Mouse (Mus musculus) neural tube, embryonic 15.5 days (tissue): ENCODE measurements around the gene Cdhr3. TPM values are rescaled to one million over a fixed set of nuclear protein-coding genes. Genes with fewer than 3 reads are reported as not detected.
"Not testable (repeated sequence)": the region's sequence is repeated elsewhere in the genome, so short reads cannot be mapped to it uniquely, and the experiment has no call there.

Experiments
- ATAC-seq: fragments of 200-750 bp; cut with Nextera tagmentation; 2 replicates; pipeline ENCODE4 v1.8.0; 2017; ENCODE audit warnings: mild to moderate bottlenecking, moderate TSS enrichment, moderate library complexity; ENCODE audit not compliant: low FRiP score
- H3K27ac ChIP-seq: fragments of 300-500 bp; sonication (generic); replicated peaks from 2 replicates; pipeline ENCODE4 v1.5.1; 2015; ENCODE audit warnings: mild to moderate bottlenecking, inconsistent platforms
- H3K27me3 ChIP-seq: fragments of 300-500 bp; sonication (generic); replicated peaks from 2 replicates; pipeline ENCODE4 v1.6.1; 2015; ENCODE audit warnings: inconsistent platforms
- H3K36me3 ChIP-seq: fragments of 300-500 bp; sonication (generic); 2 replicates; pipeline ENCODE4 v1.6.1; 2015; ENCODE audit warnings: inconsistent platforms
- H3K4me1 ChIP-seq: fragments of 300-500 bp; sonication (generic); 2 replicates; pipeline ENCODE4 v1.6.1; 2015; ENCODE audit warnings: inconsistent platforms
- H3K4me2 ChIP-seq: fragments of 300-500 bp; sonication (generic); 2 replicates; pipeline ENCODE4 v1.6.1; 2015; ENCODE audit warnings: inconsistent platforms, mild to moderate bottlenecking, moderate library complexity
- H3K4me3 ChIP-seq: fragments of 300-500 bp; sonication (generic); replicated peaks from 2 replicates; pipeline ENCODE4 v1.5.1; 2015; ENCODE audit warnings: mild to moderate bottlenecking, inconsistent platforms
- H3K9ac ChIP-seq: fragments of 300-500 bp; sonication (generic); replicated peaks from 2 replicates; pipeline ENCODE4 v1.6.1; 2015; ENCODE audit warnings: mild to moderate bottlenecking, inconsistent platforms
- H3K9me3 ChIP-seq: fragments of 300-500 bp; sonication (generic); replicated peaks from 2 replicates; pipeline ENCODE4 v1.6.1; 2016; ENCODE audit warnings: inconsistent platforms
- WGBS: fragments of 180-500 bp; shearing (Covaris S2); methylation state at CpG from one replicate; pipeline ENCODE4 v1.1.7; 2015; ENCODE audit warnings: mixed read lengths; 5-methylcytosine and 5-hydroxymethylcytosine counted together
- polyA plus RNA-seq: library from polyadenylated mRNA; unstranded; fragments of >200 nt; fragmentation: Nextera tagmentation; extraction: Ambion mirVana; gene quantifications from 2 replicates; pipeline ENCODE4 v1.2.1, GENCODE M21; 2015

The Cdhr3 gene
- polyA plus RNA-seq, 1 experiment from 2014 or later, result 0.18 TPM

- no peak for ATAC-seq
- H3K9ac ChIP-seq, result no peak overlapping the region
- no peak overlapping the region for H3K4me3 ChIP-seq
- no peaks in the 10 kb centered on the region for H3K4me1 ChIP-seq
- H3K27ac ChIP-seq, result no peak overlapping the region
- no peaks in the 10 kb centered on the region for H3K9me3 ChIP-seq
- no peaks in the 10 kb centered on the region for H3K27me3 ChIP-seq
- no peak overlapping the region for H3K4me2 ChIP-seq
- H3K36me3 ChIP-seq, result no peaks in the 10 kb centered on the region
- WGBS, result 28% methylated on average over 7 of the region's 7 CpGs
These were observed 78.5 kb downstream of the Cdhr3 start for GRCm38 (mm10) chr12:33014050-33014796.

- no peak for ATAC-seq
- no peak overlapping the region for H3K4me3 ChIP-seq
- 44% methylated on average over 3 of the region's 3 CpGs for WGBS
These were observed 82.6 kb downstream of the Cdhr3 start for GRCm38 (mm10) chr12:33010026-33010425.

GRCm38 (mm10) chr12:33009206-33009966 lies 83.3 kb downstream of the Cdhr3 start:
- Histone ChIP-seq H3K4me1 (no peaks in the 10 kb centered on the region), H3K9me3 (no peaks in the 10 kb centered on the region), H3K27ac (no peak overlapping the region), H3K27me3 (no peaks in the 10 kb centered on the region), H3K9ac (no peak overlapping the region), H3K4me2 (no peak overlapping the region), H3K4me3 (no peak overlapping the region), H3K36me3 (no peaks in the 10 kb centered on the region)
- 82% methylated on average over 6 of the region's 6 CpGs for WGBS
- ATAC-seq, result no peak

More at GRCm38 (mm10) chr12:33010026-33010425, 82.6 kb downstream of the Cdhr3 start:
- H3K4me1 ChIP-seq, result no peaks in the 10 kb centered on the region
- no peak overlapping the region for H3K4me2 ChIP-seq
- no peaks in the 10 kb centered on the region for H3K9me3 ChIP-seq
- H3K27ac ChIP-seq, result no peak overlapping the region
- H3K9ac ChIP-seq, result no peak overlapping the region
- H3K27me3 ChIP-seq, result no peaks in the 10 kb centered on the region
- no peaks in the 10 kb centered on the region for H3K36me3 ChIP-seq

- no peak overlapping the region for H3K27ac ChIP-seq
- no peaks in the 10 kb centered on the region for H3K27me3 ChIP-seq
- H3K4me3 ChIP-seq, result no peak overlapping the region
- no peaks in the 10 kb centered on the region for H3K4me1 ChIP-seq
- H3K36me3 ChIP-seq, result no peaks in the 10 kb centered on the region
- H3K9ac ChIP-seq, result no peak overlapping the region
- H3K9me3 ChIP-seq, result no peaks in the 10 kb centered on the region
- no peak overlapping the region for H3K4me2 ChIP-seq
- WGBS, result 61% methylated on average over 7 of the region's 7 CpGs
- no peak for ATAC-seq
These were observed 84.2 kb downstream of the Cdhr3 start for GRCm38 (mm10) chr12:33008305-33009110.

- H3K9me3 ChIP-seq, result no peaks in the 10 kb centered on the region
- WGBS, result 100% methylated on average over 2 of the region's 2 CpGs
- no peaks in the 10 kb centered on the region for H3K27me3 ChIP-seq
- no peaks in the 10 kb centered on the region for H3K36me3 ChIP-seq
- no peak overlapping the region for H3K4me2 ChIP-seq
- ATAC-seq, result no peak
- H3K27ac ChIP-seq, result no peak overlapping the region
- H3K9ac ChIP-seq, result no peak overlapping the region
- no peaks in the 10 kb centered on the region for H3K4me1 ChIP-seq
- no peak overlapping the region for H3K4me3 ChIP-seq
These were observed 85.5 kb downstream of the Cdhr3 start for GRCm38 (mm10) chr12:33007176-33007575.

DNA sequence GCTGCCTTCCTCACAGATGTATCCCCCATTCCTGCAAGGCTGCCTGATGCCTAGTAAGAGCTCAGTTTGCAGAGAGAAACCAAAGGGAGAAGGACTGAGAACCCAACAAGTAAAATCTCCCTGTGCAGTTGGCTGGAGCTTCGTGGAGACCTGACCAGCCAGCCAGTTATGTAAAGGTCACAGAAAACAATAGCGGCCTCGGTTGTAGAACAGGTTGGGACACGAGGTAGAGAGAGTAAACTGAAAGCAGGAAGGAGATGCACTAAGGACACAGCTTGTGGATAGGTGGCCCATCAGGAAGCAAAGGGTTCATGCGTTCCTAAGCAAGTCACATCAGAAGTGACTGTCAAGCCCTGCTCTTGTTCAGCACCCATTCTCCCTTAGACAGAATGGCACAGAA lies 86.8 kb downstream of the Cdhr3 start:
- no peak overlapping the region for H3K4me2 ChIP-seq
- no peaks in the 10 kb centered on the region for H3K9me3 ChIP-seq
- no peak overlapping the region for H3K4me3 ChIP-seq
- no peak overlapping the region for H3K9ac ChIP-seq
- 89% methylated on average over 5 of the region's 5 CpGs for WGBS
- no peaks in the 10 kb centered on the region for H3K36me3 ChIP-seq
- H3K4me1 ChIP-seq, result no peaks in the 10 kb centered on the region
- ATAC-seq, result no peak
- H3K27me3 ChIP-seq, result no peaks in the 10 kb centered on the region
- H3K27ac ChIP-seq, result no peak overlapping the region

GRCm38 (mm10) chr12:33003339-33003965 lies 89.2 kb downstream of the Cdhr3 start:
- Histone ChIP-seq H3K9ac (no peak overlapping the region), H3K36me3 (no peaks in the 10 kb centered on the region), H3K27me3 (no peaks in the 10 kb centered on the region), H3K4me3 (no peak overlapping the region), H3K4me2 (no peak overlapping the region), H3K4me1 (no peaks in the 10 kb centered on the region), H3K9me3 (no peaks in the 10 kb centered on the region), H3K27ac (no peak overlapping the region)
- no peak for ATAC-seq
- 63% methylated on average over 8 of the region's 8 CpGs for WGBS

GRCm38 (mm10) chr12:33000402-33000801 lies 92.3 kb downstream of the Cdhr3 start:
- ATAC-seq, result no peak

DNA sequence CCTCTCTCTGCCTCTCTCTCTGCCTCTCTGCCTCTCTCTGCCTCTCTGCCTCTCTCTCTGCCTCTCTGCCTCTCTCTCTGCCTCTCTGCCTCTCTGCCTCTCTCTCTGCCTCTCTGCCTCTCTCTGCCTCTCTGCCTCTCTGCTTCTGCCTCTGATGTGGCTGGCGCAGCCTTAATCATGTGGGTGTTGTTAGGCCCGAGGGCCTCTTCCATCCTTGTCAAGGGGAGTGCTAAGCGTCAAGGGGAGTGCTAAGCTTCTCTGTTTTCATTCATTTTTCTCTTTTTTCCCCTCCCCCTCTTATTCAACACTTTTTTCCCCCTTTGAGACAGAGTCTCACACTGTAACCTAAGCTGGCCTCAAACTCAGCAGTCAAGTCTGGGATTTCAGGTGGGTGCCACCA lies 92.9 kb downstream of the Cdhr3 start:
- not testable (repeated sequence) for H3K36me3 ChIP-seq, H3K9ac ChIP-seq, H3K9me3 ChIP-seq, H3K4me3 ChIP-seq, H3K27ac ChIP-seq, H3K27me3 ChIP-seq, ATAC-seq, H3K4me1 ChIP-seq, H3K4me2 ChIP-seq
- WGBS, result 32% methylated on average over 3 of the region's 3 CpGs

More at GRCm38 (mm10) chr12:33000402-33000801, 92.3 kb downstream of the Cdhr3 start:
- Histone ChIP-seq H3K9me3 (no peaks in the 10 kb centered on the region), H3K27me3 (no peaks in the 10 kb centered on the region), H3K4me1 (no peaks in the 10 kb centered on the region), H3K27ac (no peak overlapping the region), H3K4me2 (no peak overlapping the region), H3K9ac (no peak overlapping the region), H3K4me3 (no peak overlapping the region), H3K36me3 (no peaks in the 10 kb centered on the region)
- WGBS, result 62% methylated on average over 4 of the region's 4 CpGs

- H3K4me3 ChIP-seq, result no peak overlapping the region
- H3K9me3 ChIP-seq, result no peaks in the 10 kb centered on the region
- no peak overlapping the region for H3K27ac ChIP-seq
- no peak overlapping the region for H3K4me2 ChIP-seq
- H3K27me3 ChIP-seq, result no peaks in the 10 kb centered on the region
- no peak overlapping the region for H3K9ac ChIP-seq
- no peaks in the 10 kb centered on the region for H3K4me1 ChIP-seq
- no peak for ATAC-seq
- no peaks in the 10 kb centered on the region for H3K36me3 ChIP-seq
- 84% methylated on average over 5 of the region's 5 CpGs for WGBS
These were observed 93.9 kb downstream of the Cdhr3 start for GRCm38 (mm10) chr12:32998766-32999165.

DNA sequence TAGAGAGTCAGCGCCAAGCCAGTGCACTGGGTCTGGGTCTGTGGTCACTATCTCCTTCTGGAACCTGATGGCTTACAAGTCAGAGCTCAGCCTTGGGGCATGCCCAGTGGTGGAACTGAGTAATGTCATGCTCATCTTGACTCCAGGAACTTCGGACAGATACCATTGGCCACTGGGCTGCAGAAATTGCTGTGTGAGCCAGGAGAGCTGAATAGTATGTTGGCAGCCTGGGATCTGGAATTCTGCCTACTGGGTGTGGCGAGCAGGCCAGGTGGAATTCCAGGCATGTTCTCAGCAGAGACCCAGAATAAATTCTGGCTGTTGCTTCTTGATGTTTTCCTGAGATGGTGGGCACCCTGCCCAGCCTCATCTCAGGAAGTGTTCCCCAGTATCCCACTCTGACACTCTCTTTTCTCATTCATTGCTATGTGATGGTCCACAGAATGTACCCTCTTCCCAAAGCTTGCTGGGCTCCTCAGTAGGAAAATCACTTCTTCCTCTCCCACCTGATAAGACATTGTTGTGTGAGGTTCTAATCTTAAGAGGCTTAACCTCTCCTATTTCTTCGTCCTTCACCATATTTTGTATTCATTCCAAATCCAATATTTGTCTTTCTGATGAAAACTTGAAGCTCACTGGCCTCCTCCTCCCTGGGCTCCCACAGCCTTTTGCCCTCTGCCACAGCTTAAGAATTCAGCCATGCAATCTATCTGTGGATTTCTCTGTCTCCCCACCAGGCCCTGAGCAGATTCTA lies 97.4 kb downstream of the Cdhr3 start:
- Histone ChIP-seq H3K4me1 (no peaks in the 10 kb centered on the region), H3K36me3 (no peaks in the 10 kb centered on the region), H3K9me3 (no peaks in the 10 kb centered on the region), H3K4me2 (no peak overlapping the region), H3K9ac (no peak overlapping the region), H3K27ac (no peak overlapping the region), H3K27me3 (no peaks in the 10 kb centered on the region), H3K4me3 (no peak overlapping the region)
- 88% methylated on average over 4 of the region's 4 CpGs for WGBS
- ATAC-seq, result no peak
